Mouse (Mus musculus): Measurements from ENCODE around the gene Cdkl4.
"Not testable (repeated sequence)": the region's sequence is repeated elsewhere in the genome, so short reads cannot be mapped to it uniquely, and the experiment has no call there.

Cdkl4 gene

GRCm38 (mm10) chr17:80535633-80536032 is 42.0 kb downstream of the Cdkl4 start:
- in situ Hi-C loops (cut with MboI; ENCODE audit: low pct_unique_long_range_greater_than_20kb in 1 of 2, low sequenced_read_pairs in 2 of 2, unreplicated experiment in 1 of 2), result no loop called here

DNA sequence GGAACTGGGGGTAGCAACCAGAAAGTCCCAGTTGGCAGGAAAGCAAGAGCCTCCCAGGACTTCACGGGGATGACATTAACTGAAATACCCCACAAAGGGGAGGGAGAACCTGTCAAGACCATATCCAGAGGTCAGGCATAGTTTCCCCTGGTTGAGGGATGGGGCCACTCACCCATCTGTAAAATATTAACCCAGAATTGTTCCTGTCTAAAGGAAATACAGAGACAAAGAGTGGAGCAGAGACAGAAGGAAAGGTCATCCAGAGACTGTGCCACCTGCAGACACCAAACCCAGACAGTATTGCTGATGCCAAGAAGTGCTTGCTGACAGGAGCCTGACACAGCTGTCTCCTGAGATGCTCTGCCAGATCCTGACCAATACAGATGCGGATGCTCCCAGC is 46.3 kb downstream of the Cdkl4 start:
- in situ Hi-C loops (cut with MboI; ENCODE audit: low pct_unique_long_range_greater_than_20kb in 1 of 2, low sequenced_read_pairs in 2 of 2, unreplicated experiment in 1 of 2), result not testable (repeated sequence)

- in situ Hi-C loops (cut with MboI; ENCODE audit: low pct_unique_long_range_greater_than_20kb in 1 of 2, low sequenced_read_pairs in 2 of 2, unreplicated experiment in 1 of 2), result no loop called here
Measured at GRCm38 (mm10) chr17:80523231-80523630, 54.4 kb downstream of the Cdkl4 start.

- in situ Hi-C loops (cut with MboI; ENCODE audit: low pct_unique_long_range_greater_than_20kb in 1 of 2, low sequenced_read_pairs in 2 of 2, unreplicated experiment in 1 of 2), result no loop called here
Measured at GRCm38 (mm10) chr17:80522229-80522556, 55.4 kb downstream of the Cdkl4 start.

DNA sequence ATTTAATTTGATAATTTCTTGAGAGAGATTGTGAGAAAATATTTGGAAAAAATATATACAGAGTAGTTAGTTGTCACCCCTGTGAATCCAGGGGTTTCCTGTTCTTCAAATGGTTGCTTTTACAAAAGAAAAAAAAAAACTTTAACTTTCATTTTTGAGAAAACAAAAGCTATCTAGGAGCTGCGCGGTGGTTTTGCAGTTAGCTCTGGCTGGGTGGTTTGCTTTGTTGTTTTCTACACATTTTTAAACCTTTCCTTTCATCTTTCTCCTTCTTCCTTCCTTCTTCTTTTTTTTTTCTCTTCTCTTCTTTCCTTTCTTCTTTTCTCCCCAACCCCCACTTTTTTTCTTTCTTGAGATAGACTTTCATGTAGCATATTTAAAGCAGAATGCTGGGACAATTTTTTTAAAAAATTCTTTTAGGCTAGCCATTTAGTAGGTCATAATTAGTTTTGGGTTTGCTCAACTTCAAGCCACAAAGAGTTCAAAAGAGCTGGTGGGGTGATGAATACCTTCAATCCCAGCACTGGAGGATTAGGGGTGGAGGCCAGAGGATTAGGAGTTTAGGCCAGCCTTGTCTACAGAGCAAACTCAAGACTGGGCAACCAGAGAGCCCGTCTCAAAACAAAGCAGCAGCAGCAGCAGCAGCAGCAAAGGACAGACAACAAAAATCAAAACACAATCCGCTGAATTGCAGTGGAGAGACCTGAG is 55.9 kb downstream of the Cdkl4 start:
- in situ Hi-C loops (cut with MboI; ENCODE audit: low pct_unique_long_range_greater_than_20kb in 1 of 2, low sequenced_read_pairs in 2 of 2, unreplicated experiment in 1 of 2), result no loop called here

- in situ Hi-C loops (cut with MboI; ENCODE audit: low pct_unique_long_range_greater_than_20kb in 1 of 2, low sequenced_read_pairs in 2 of 2, unreplicated experiment in 1 of 2), result no loop called here
Measured at GRCm38 (mm10) chr17:80520537-80520936, 57.1 kb downstream of the Cdkl4 start.

GRCm38 (mm10) chr17:80518811-80519210 is 58.8 kb downstream of the Cdkl4 start:
- in situ Hi-C loops (cut with MboI; ENCODE audit: low pct_unique_long_range_greater_than_20kb in 1 of 2, low sequenced_read_pairs in 2 of 2, unreplicated experiment in 1 of 2), result no loop called here

DNA sequence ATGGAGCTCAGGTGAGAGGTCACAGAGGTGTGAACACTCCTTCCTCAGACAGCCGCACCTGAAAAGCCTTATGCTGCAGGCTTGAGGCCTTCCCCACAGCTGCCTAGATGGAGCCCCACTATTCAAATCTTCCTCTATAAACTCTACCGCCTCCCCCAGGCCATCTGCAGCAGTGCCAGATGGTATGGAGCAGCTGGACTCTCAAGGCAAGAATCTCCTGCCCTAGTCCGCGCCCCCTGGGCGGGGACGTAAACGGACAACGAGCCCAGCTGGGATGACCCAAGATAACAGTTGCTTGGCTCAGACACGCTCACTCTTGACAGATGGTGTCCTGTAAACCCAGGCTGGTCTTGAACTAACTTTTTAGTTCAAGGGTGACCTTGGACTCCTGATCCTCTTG is 60.4 kb downstream of the Cdkl4 start:
- in situ Hi-C loops (cut with MboI; ENCODE audit: low pct_unique_long_range_greater_than_20kb in 1 of 2, low sequenced_read_pairs in 2 of 2, unreplicated experiment in 1 of 2), result no loop called here

DNA sequence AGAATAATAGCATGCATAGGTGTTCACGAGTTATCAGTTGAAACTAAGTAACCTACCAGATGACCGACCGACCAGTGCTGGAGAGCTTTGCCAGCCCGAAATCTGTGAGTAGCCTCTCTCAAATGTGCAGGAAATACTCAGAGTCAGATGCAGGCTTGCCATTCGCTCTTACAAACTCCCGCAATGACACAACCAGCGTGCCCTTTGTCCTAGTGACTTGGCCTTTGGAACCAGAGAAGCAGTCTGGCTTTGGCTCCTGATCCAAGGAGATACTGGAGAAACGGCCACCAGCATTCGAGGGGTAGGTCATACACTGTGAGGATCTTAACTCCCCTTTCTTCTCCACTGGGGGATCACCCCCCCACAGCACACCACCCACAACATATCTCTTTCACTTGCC is 61.7 kb downstream of the Cdkl4 start:
- in situ Hi-C loops (cut with MboI; ENCODE audit: low pct_unique_long_range_greater_than_20kb in 1 of 2, low sequenced_read_pairs in 2 of 2, unreplicated experiment in 1 of 2), result no loop called here

GRCm38 (mm10) chr17:80515513-80515912 is 62.1 kb downstream of the Cdkl4 start:
- in situ Hi-C loops (cut with MboI; ENCODE audit: low pct_unique_long_range_greater_than_20kb in 1 of 2, low sequenced_read_pairs in 2 of 2, unreplicated experiment in 1 of 2), result no loop called here

GRCm38 (mm10) chr17:80513766-80514165 is 63.8 kb downstream of the Cdkl4 start:
- in situ Hi-C loops (cut with MboI; ENCODE audit: low pct_unique_long_range_greater_than_20kb in 1 of 2, low sequenced_read_pairs in 2 of 2, unreplicated experiment in 1 of 2), result no loop called here

DNA sequence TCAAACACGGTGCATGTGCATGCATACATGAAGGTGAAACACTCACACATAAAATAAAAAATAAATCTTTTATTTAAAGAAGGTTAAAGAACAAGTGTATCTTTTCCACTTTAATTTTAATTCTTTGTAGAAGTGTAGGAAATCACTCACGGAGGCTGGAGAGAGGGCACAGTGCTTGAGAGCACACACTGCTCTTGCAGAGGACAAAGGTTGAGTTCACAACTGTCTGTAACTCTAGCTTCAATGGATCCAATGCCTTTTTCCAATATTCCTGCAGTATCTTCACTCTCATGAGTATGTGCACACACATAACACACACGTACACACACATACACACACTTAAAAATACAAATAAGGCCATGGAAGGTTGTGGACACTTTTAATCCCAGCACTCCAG is 67.2 kb downstream of the Cdkl4 start:
- in situ Hi-C loops (cut with MboI; ENCODE audit: low pct_unique_long_range_greater_than_20kb in 1 of 2, low sequenced_read_pairs in 2 of 2, unreplicated experiment in 1 of 2), result no loop called here

DNA sequence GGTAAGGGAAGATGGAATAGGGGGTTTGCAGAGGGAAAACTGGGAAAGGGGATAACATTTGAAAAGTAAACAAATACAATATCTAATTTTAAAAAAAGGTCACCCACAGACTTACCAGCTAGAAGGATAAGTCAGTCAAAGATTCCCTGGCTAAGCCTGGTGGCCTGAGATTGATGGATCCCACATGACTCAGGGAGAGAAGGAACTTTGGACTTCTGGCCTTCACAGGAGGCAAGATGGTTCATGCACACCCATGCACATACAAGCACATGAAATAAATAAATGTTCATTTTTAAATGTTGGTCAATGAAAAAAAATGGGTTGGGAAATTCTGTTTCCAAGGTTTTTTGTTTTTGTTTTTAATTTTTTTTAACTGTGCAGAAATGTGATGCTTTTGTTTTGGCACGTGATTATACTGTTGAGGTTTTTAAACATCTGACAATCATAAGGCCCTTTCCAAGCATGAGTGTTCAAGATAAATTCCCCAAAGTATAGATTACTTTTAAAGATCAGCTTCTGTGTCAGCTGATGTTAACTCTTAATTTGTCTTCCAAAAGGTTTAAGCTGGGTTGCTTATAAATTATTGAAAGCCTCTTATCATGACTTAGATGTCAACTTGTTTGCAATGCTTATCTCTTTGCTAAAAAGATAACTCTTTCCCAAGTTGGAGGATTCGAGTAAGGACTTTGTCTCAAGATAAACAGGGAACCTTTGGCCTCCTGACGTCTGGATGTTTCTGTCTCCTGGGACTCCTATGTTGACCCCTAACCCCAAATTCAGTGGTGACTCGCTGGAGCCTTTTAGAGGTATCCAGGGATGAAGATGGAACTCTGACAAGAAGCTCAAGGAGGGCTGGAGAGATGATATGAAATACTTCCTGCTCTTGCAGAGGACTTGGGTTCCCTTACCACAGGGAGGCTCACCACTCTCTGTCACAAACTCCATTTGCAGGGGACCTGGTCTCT is 67.8 kb downstream of the Cdkl4 start:
- in situ Hi-C loops (cut with MboI; ENCODE audit: low pct_unique_long_range_greater_than_20kb in 1 of 2, low sequenced_read_pairs in 2 of 2, unreplicated experiment in 1 of 2), result no loop called here

- in situ Hi-C loops (cut with MboI; ENCODE audit: low pct_unique_long_range_greater_than_20kb in 1 of 2, low sequenced_read_pairs in 2 of 2, unreplicated experiment in 1 of 2), result no loop called here
Measured at GRCm38 (mm10) chr17:80505766-80506165, 71.8 kb downstream of the Cdkl4 start.

DNA sequence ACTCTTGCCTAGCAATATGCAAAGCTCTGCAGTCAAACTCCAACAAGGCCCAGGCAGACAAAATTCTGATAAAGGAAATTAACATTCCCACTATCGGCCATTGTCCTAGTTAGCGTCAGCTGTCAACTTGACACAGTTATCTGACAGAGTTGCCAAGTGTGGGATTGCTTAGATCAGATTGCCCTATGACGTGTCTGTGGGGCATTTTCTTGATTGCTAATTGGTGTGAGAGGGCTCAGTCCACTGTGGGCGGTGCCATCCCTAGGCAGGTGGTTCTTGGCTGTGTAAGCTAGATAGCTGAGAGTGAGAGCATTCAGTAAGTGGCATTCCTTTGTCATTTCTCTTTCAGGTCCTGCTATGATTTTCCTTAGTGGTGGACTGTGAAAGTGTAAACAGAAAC is 72.3 kb downstream of the Cdkl4 start:
- in situ Hi-C loops (cut with MboI; ENCODE audit: low pct_unique_long_range_greater_than_20kb in 1 of 2, low sequenced_read_pairs in 2 of 2, unreplicated experiment in 1 of 2), result no loop called here

DNA sequence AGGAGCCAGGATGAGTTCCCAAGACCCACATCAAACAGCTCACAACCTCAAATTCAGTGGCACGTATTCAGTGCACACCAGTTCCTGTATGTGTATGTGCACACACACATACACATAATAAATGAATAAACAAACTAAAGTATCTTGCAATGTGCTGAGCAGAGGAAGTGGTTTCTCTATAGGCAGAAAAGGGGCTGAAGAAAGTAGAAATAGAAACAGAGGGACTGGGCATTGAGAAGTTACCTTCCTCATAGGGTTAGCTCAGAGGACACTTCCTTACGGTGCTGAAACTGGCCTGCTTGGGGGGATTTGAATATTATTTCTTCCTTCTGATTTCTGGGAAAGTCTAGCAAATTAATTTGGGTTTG is 75.8 kb downstream of the Cdkl4 start:
- in situ Hi-C loops (cut with MboI; ENCODE audit: low pct_unique_long_range_greater_than_20kb in 1 of 2, low sequenced_read_pairs in 2 of 2, unreplicated experiment in 1 of 2), result no loop called here

GRCm38 (mm10) chr17:80501037-80501804 is 76.4 kb downstream of the Cdkl4 start:
- in situ Hi-C loops (cut with MboI; ENCODE audit: low pct_unique_long_range_greater_than_20kb in 1 of 2, low sequenced_read_pairs in 2 of 2, unreplicated experiment in 1 of 2), result no loop called here

GRCm38 (mm10) chr17:80500025-80500424 is 77.6 kb downstream of the Cdkl4 start:
- in situ Hi-C loops (cut with MboI; ENCODE audit: low pct_unique_long_range_greater_than_20kb in 1 of 2, low sequenced_read_pairs in 2 of 2, unreplicated experiment in 1 of 2), result no loop called here

DNA sequence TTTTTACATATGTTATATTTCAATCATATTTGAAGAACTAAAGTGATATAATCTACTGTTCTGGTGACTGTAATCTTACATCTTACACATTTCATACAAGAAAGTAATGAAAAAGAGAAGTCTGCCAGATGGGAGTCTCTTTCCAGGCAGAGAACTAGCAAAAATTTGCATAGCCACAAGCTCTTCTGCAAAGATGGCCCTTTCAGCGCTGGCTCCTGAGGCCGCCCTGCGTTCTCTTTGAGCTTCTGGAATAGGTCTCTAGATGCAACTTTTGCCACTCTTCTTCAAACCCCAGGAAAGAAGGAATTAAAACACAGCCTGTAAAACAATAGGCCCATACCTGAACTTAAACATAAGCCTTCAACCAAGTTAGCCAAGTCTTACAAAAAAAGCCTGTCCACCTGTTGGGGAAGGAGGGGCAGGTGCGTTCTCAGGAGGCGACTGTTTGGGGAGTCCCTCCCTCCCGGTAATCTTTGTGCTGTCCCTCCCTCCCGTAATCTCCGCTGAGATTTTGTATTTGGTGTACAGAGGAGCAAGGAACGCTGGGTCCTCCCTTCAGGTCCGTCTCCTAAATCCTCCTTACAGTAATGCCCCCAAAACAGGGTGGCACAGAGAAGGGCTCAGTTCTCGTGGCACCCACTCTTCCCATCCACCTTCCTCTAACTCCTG is 78.9 kb downstream of the Cdkl4 start:
- in situ Hi-C loops (cut with MboI; ENCODE audit: low pct_unique_long_range_greater_than_20kb in 1 of 2, low sequenced_read_pairs in 2 of 2, unreplicated experiment in 1 of 2), result no loop called here

All from mouse embryonic stem cell (cell line).